Mouse (Mus musculus): ENCODE data around the gene Gm42674. TPM values are rescaled to one million over a fixed set of nuclear protein-coding genes. Genes with fewer than 3 reads are reported as not detected.

The Gm42674 gene
- not detected in 2 replicates for polyA plus RNA-seq (2012; ENCODE audit: low replicate concordance)

DNA sequence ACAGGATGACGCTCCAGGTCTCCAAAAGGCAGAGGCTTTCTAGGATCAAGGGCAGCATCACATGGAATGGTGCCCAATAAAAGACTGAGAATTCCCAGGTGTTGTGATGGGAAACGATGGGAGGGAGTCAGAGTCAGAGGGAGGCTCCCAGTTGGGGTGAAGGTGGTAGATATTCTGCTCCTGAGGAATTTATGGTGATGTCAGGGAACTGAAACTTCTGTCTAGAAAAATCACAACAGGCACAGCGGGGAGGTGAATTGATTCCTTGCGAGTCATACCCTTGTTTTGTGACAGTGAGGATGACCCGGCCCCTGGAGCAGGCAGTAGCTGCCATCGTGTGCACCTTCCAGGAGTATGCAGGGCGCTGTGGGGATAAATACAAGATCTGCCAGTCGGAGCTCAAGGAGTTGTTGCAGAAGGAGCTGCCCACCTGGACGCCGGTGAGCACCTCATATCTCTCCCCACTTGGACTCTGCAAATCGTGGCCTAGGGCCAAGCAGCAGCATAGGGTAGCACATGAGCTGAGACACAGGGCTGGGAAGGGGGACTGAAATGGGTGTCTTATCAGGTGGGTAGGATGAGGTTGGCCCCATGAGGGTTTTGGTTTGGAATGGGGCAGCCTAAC, at the start of gene Gm42674:
Gm42674 (plus strand) TSS at position 419 of the 625 bp plus-strand sequence.

DNA sequence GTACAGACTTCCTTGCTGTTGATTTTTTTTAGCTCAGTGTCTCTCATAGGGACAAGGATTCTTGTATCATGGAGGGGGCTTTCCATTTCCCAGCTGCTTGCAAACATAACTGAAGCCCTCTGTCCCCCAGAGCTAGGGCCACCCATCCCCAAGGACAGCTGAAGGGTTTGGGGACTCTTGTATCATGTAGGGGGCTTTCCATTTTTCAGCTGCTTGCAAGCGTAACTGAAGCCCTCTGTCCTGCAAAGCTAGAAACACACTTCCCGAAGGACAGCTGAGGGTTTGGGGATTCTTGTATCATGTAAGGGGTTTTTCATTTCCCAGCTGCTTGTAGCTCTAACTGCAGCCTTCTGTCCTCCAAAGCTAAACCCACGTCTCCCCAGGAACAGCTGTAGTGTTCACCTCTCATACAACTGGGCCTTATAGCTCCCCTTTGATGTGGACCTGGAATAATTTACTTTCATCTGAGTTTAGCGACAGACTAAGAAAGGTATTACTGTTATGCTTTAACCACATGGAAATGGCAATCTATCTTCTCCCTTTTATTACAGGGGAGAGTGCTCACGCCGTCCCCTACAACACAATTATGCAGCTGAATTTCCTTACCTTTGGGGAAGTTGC, 41.6 kb upstream of the Gm42674 start, which contains the start of gene S100a3:
S100a3 (plus strand) TSS at position 571 of the 621 bp plus-strand sequence.

DNA sequence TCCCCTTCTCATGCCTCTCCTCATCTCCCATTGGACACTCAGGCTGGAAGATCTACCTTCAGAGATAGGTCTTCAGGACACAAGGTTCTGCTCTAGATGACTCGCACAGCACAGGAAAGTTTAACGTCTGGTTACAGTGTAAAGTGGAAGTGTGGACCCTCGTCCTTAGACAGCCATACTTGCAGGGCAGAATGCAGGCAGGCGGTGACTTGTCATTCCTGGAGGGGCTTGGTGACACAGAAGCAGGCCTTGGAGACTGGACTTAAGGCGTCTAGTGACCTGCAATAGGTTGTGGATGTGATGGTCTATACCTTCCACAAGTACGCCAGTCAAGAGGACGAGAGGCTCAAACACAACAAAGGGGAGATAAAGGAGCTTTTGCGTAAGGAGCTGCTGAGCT, 11.8 kb upstream of the Gm42674 start, which contains the start of gene S100a2:
S100a2 (plus strand) TSS at position 301 of the 400 bp plus-strand sequence.

DNA sequence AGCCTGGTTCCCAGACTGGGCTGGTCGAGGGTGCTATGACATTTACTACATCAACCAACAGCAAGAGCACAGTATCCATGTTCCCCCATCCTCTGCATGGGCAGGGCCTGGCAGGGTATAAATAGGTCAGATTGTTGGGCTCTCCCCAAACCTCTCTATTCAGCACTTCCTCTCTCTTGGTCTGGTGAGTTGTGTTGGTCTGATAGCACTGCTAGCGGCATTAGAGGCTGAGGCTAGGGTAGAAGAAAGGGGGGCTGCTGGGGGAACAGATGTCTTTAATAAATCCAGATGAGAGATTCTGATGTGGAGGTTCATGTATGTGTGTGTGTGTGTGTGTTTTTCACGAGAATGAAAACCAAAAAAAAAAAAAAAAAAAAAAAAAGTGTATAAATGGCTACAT, 1.9 kb downstream of the Gm42674 start, which contains the start of gene S100a4:
S100a4 (plus strand) TSS at position 149 of the 400 bp plus-strand sequence.

DNA sequence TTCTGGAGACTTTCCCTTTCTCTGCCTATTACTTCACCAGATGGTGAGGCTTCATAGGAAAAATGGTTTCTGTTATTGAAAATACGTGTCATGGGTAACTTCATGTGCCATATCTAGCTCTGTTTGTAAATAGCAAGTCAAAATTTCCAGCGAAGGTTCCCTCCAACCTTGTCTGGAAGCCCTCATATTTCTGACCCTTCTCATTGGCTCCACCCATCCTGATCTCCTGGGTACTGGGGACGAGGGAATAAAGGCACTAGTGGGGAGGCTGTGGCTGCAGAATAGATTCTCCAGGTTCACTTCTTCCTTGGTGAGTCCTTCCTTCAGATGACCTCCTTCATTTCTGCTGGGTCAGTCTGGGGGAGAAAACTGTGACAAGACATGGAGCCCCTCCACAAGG, 6.5 kb downstream of the Gm42674 start, which contains the start of gene S100a5:
S100a5 (plus strand) TSS at position 301 of the 400 bp plus-strand sequence.

DNA sequence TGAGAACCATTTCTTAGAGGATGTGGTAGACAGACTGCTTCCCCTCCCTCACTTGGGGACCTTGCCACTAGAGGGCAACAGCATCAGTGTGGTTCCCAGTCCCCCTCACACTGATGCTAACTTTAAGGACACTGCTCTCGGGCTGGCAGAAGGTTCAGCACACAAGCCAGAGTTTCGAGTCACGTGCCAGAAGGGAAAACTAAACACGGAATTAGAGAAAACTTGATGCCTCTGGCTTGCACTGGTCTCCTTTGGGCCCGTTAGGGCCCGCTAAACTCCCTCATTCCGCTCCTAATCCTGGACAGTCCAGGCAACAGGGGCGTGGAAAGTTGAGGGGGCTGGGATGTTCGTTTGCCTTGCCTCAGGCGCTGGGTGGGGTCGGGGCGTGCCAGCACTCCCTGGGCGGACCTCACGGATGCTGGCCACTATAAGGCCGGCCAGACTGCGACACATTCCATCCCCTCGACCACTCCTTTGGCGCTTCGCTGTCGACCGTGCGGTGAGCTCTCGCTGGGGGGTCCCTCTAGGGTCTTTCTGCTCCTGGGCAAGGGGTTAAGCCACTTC, 11.1 kb downstream of the Gm42674 start, which contains the start of gene S100a6:
S100a6 (plus strand) TSS at position 155 of the 564 bp plus-strand sequence.

DNA sequence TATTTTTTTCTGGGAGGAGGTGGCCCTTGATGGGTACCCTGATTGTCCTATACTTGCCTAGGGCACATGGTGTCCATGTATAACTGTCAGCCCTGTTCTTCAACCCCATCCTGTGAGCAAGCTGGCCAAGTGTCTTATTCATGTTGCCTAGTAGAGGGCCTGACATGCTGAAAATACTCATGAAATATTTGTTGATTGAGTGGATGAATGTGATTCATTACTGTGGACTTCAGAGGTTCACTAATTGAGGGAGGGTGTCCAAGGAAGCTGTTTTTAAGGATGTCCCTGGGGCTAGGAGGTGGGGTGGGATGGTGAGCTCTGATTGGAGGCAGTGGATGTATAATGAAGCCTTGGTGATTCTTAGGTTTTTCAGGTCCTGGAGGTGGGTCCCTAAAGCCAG, 52.0 kb downstream of the Gm42674 start, which contains the start of gene S100a7a:
S100a7a (plus strand) TSS at position 301 of the 400 bp plus-strand sequence.

Other genes starting within 250 kb of the Gm42674 start
- gene Slc27a3, start 212.0 kb upstream of the Gm42674 start, polyA plus RNA-seq (2012; ENCODE audit: low replicate concordance): 2.4 and 2.9 TPM in 2 replicates
- 28.3 and 56.0 TPM in 2 replicates for gene Ints3, start 168.3 kb upstream of the Gm42674 start, polyA plus RNA-seq (2012; ENCODE audit: low replicate concordance)
- gene Npr1, start 136.0 kb upstream of the Gm42674 start, polyA plus RNA-seq (2012; ENCODE audit: low replicate concordance): 0.89 and 5.8 TPM in 2 replicates
- gene Ilf2, start 125.8 kb upstream of the Gm42674 start, polyA plus RNA-seq (2012; ENCODE audit: low replicate concordance): 8.3 and 17.4 TPM in 2 replicates
- 1.9 and 2.3 TPM in 2 replicates for gene Snapin, start 110.9 kb upstream of the Gm42674 start, polyA plus RNA-seq (2012; ENCODE audit: low replicate concordance)
- gene Chtop, start 92.4 kb upstream of the Gm42674 start, polyA plus RNA-seq (2012; ENCODE audit: low replicate concordance): 77.5 and 97.8 TPM in 2 replicates
- 4.6 and 6.4 TPM in 2 replicates for gene S100a1, start 87.5 kb upstream of the Gm42674 start, polyA plus RNA-seq (2012; ENCODE audit: low replicate concordance)
- gene S100a13, start 87.5 kb upstream of the Gm42674 start, polyA plus RNA-seq (2012; ENCODE audit: low replicate concordance): 1.4 and 4.0 TPM in 2 replicates
- gene S100a14, start 75.0 kb upstream of the Gm42674 start, polyA plus RNA-seq (2012; ENCODE audit: low replicate concordance): not detected in 2 replicates
- gene S100a16, start 64.7 kb upstream of the Gm42674 start, polyA plus RNA-seq (2012; ENCODE audit: low replicate concordance): 1.6 and 3.6 TPM in 2 replicates
- gene S100a3, start 41.3 kb upstream of the Gm42674 start, polyA plus RNA-seq (2012; ENCODE audit: low replicate concordance): not detected in 2 replicates
- not detected in 2 replicates for gene S100a2, start 11.7 kb upstream of the Gm42674 start, polyA plus RNA-seq (2012; ENCODE audit: low replicate concordance)
- gene S100a4, start 1.9 kb downstream of the Gm42674 start, polyA plus RNA-seq (2012; ENCODE audit: low replicate concordance): 0.43 TPM in 1 of 2 replicates, not detected in the other
- gene S100a5, start 6.6 kb downstream of the Gm42674 start, polyA plus RNA-seq (2012; ENCODE audit: low replicate concordance): not detected in 2 replicates
- 3.1 and 4.6 TPM in 2 replicates for gene S100a6, start 11.0 kb downstream of the Gm42674 start, polyA plus RNA-seq (2012; ENCODE audit: low replicate concordance)
- not detected in 2 replicates for gene S100a7a, start 52.1 kb downstream of the Gm42674 start, polyA plus RNA-seq (2012; ENCODE audit: low replicate concordance)
- 0.75 and 4.8 TPM in 2 replicates for gene S100a8, start 67.1 kb downstream of the Gm42674 start, polyA plus RNA-seq (2012; ENCODE audit: low replicate concordance)
- gene S100a9, start 93.8 kb downstream of the Gm42674 start, polyA plus RNA-seq (2012; ENCODE audit: low replicate concordance): 4.4 and 10.4 TPM in 2 replicates
- gene Pglyrp4, start 125.0 kb downstream of the Gm42674 start, polyA plus RNA-seq (2012; ENCODE audit: low replicate concordance): not detected in 2 replicates
- gene Gm5849, start 176.0 kb downstream of the Gm42674 start, polyA plus RNA-seq (2012; ENCODE audit: low replicate concordance): not detected in 2 replicates

All from leukemia stem cell, adult 10-12 weeks (primary cell).